Mouse (Mus musculus): ENCODE data around the gene St8sia2.

DNA sequence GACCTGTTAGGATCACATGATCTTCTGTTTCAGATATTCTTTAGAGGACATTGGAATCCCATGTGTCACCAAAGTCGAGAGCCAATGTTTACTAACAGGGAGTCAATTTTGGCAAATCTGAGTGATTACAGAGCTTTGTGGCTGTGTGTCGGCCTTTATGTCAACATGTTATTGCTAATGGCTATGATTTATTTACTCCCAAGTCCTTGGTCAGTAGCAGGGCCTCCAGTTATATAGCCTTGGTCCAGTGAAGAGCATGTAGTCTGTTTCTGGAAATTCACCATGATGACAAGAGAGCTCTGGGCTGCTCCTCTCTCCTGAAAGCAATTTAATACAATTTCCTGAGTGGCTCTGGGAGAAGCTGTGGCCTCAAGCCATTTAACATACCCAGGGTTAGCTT lies 9.1 kb upstream of the St8sia2 start:
- TF ChIP-seq EP300 (IDR thresholded peaks at IDR 0.05; ENCODE audit: insufficient read depth, low read depth, low read length), result no peak
- no peak for TF ChIP-seq CTCF (IDR thresholded peaks at IDR 0.05)
- no peak for TF ChIP-seq POLR2A (IDR thresholded peaks at IDR 0.05; ENCODE audit: insufficient read depth, low read depth, low read length)
